Mouse (Mus musculus): Measurements from ENCODE around the gene Pdlim7. TPM values are rescaled to one million over a fixed set of nuclear protein-coding genes. Genes with fewer than 3 reads are reported as not detected.

Gene Pdlim7
- polyA plus RNA-seq, 1 experiment from 2014 or later = 229 TPM

DNA sequence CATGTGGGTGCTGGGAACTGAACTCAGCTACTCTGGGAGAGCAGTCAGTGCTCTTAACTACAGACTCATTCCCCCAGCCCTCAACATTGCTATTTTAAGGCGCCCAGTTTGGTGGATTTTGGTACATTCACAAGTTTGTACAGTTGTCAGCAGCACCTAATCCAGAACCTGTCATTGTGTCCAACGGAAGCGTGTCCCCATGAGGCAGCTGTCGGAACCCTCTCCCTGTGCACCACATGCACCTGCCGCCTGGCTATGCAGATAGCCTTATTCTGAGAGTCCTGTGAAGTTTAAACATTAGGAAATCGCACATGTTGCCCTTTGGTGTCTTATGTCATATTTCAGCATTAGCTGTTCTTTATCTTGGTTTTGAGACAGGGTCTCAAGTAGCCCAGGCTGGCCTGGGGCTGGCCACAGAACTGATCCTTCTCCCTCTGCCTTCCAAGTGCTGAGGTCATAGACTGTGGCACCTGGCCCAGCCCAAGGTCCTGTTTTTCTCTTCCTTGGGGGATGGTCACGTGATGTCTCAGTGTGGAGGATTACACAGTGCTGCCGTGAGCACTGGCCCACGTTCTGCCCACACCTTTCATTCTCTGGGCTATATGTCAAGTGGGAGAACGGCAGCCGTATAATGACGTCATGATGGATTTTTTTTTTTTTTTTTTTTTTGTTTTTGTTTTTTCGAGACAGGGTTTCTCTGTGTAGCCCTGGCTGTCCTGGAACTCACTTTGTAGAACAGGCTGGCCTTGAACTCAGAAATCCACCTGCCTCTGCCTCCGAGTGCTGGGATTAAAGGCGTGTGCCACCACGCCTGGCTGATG, 12.5 kb upstream of the Pdlim7 start:
- Histone ChIP-seq H3K4me1 (ENCODE audit: control insufficient read depth, insufficient read depth, low read length) (no peaks in the 10 kb centered on the region; the same call in 1 of the 2 replicates), H3K27ac (ENCODE audit: low read length) (no peak overlapping the region), H3K4me3 (ENCODE audit: low read length) (no peak overlapping the region), H3K4me2 (ENCODE audit: low read depth, low read length) (no peak overlapping the region), H3K36me3 (ENCODE audit: control insufficient read depth, insufficient read depth) (peaks cover 6% of the 10 kb centered on the region), H3K9ac (ENCODE audit: low read length) (no peak overlapping the region), H3K9me3 (replicated peaks; ENCODE audit: control insufficient read depth, low read length) (no peaks in the 10 kb centered on the region), H3K27me3 (ENCODE audit: control insufficient read depth, insufficient read depth, low read length) (no peaks in the 10 kb centered on the region)
- ATAC-seq (replicated peaks; ENCODE audit: extremely low read depth, insufficient read depth, low FRiP score) = no peak
- WGBS = 75% methylated on average over 16 of the region's 16 CpGs

DNA sequence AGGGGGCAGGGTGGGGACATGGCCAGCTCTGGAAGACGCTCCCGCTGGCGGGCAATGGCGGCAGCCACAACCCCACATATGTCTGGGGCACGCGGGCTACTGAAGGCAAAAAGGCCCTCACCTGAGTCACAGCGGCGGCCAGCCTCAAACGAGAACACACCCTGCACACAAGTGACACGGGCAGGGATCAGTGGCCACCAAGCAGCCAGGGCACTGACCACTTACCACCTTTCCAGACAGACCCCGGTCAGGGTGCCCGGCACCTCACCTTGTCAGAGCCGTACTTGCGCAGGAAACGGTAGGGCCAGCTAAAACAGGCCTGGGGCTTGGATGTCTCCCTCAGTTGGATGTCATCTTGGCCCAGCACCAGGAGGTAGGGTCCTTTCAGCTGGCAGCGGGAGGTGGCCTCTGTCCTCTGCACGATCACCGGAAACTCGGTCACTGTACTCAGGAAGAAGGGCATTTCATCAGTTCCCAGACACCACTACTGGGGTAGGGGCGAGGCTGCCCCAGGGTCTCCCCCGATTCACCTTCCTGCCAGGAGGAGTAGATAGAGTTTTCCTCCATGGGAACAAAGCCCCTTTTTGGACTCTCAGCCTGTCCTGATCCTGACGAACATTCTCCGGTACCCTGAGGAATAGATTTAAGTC, 10.6 kb upstream of the Pdlim7 start:
- no peak overlapping the region for H3K4me3 ChIP-seq (ENCODE audit: low read length)
- no peaks in the 10 kb centered on the region for H3K36me3 ChIP-seq (ENCODE audit: control insufficient read depth, insufficient read depth)
- H3K9ac ChIP-seq (ENCODE audit: low read length) = no peak overlapping the region
- H3K27me3 ChIP-seq (ENCODE audit: control insufficient read depth, insufficient read depth, low read length) = no peaks in the 10 kb centered on the region
- ATAC-seq (replicated peaks; ENCODE audit: extremely low read depth, insufficient read depth, low FRiP score) = no peak
- no peaks in the 10 kb centered on the region; the same call in 1 of the 2 replicates for H3K4me1 ChIP-seq (ENCODE audit: control insufficient read depth, insufficient read depth, low read length)
- H3K27ac ChIP-seq (ENCODE audit: low read length) = peak overlapping the region; percentile 80; the same call in 1 of the 2 replicates
- 81% methylated on average over 23 of the region's 23 CpGs for WGBS
- H3K4me2 ChIP-seq (ENCODE audit: low read depth, low read length) = no peak overlapping the region
- H3K9me3 ChIP-seq (replicated peaks; ENCODE audit: control insufficient read depth, low read length) = no peaks in the 10 kb centered on the region

DNA sequence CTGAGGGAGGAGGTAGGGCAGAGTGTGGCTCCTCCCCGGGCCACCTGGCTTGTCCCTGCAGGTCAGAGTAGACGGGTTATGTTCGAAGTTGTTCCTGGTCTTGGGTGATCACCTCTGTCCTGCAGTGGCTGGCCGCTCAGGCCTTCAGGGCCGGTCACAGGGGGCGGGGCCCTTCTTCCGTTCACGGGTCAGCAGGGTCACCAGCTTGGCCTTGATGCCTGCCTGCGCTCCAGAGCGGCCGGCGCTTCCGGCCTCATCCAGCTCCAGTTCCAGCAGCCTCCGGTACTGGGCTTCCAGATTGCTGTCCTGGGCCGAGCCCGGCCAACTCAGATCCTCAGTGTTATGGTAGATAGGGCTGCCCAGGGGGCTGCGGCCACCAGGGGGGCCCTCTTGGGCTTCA, 9.8 kb upstream of the Pdlim7 start:
- ATAC-seq (replicated peaks; ENCODE audit: extremely low read depth, insufficient read depth, low FRiP score) = peak; percentile 23; the same call in 1 of the 2 replicates
- H3K4me3 ChIP-seq (ENCODE audit: low read length) = no peak overlapping the region
- H3K9ac ChIP-seq (ENCODE audit: low read length) = no peak overlapping the region
- H3K27ac ChIP-seq (ENCODE audit: low read length) = peak overlapping the region; percentile 80
- no peaks in the 10 kb centered on the region; the same call in 1 of the 2 replicates for H3K4me1 ChIP-seq (ENCODE audit: control insufficient read depth, insufficient read depth, low read length)
- no peaks in the 10 kb centered on the region for H3K36me3 ChIP-seq (ENCODE audit: control insufficient read depth, insufficient read depth)
- H3K27me3 ChIP-seq (ENCODE audit: control insufficient read depth, insufficient read depth, low read length) = no peaks in the 10 kb centered on the region
- H3K4me2 ChIP-seq (ENCODE audit: low read depth, low read length) = no peak overlapping the region
- WGBS = 61% methylated on average over 17 of the region's 17 CpGs
- H3K9me3 ChIP-seq (replicated peaks; ENCODE audit: control insufficient read depth, low read length) = no peaks in the 10 kb centered on the region

DNA sequence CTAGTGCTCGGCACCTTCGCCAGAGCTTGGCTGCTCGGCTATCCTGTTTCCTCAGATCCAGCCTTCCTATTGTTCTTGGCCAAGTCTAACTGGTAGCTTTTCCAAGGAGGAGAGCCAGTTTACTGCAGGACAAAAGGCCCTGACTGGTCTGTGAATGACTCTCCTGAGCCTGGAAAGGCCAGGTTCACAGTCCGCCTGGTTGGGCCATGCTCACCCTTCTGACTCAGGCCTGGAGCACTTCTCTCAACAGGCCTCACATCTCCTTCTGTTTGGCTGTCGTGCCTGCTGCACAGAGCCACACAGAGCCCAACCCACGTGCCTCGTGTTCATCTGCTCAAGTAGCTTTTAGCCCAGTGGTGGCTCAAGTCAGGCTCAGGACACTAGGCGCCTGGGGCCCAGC, 9.3 kb upstream of the Pdlim7 start:
- Histone ChIP-seq H3K27ac (ENCODE audit: low read length) (peak overlapping the region; percentile 80), H3K4me1 (ENCODE audit: control insufficient read depth, insufficient read depth, low read length) (no peaks in the 10 kb centered on the region; the same call in 1 of the 2 replicates), H3K4me2 (ENCODE audit: low read depth, low read length) (no peak overlapping the region), H3K9me3 (replicated peaks; ENCODE audit: control insufficient read depth, low read length) (no peaks in the 10 kb centered on the region), H3K36me3 (ENCODE audit: control insufficient read depth, insufficient read depth) (no peaks in the 10 kb centered on the region), H3K9ac (ENCODE audit: low read length) (no peak overlapping the region), H3K4me3 (ENCODE audit: low read length) (no peak overlapping the region), H3K27me3 (ENCODE audit: control insufficient read depth, insufficient read depth, low read length) (peaks cover 3% of the 10 kb centered on the region; the same call in 1 of the 2 replicates)
- WGBS = 45% methylated on average over 8 of the region's 8 CpGs
- peak; percentile 28; the same call in 1 of the 2 replicates for ATAC-seq (replicated peaks; ENCODE audit: extremely low read depth, insufficient read depth, low FRiP score)

DNA sequence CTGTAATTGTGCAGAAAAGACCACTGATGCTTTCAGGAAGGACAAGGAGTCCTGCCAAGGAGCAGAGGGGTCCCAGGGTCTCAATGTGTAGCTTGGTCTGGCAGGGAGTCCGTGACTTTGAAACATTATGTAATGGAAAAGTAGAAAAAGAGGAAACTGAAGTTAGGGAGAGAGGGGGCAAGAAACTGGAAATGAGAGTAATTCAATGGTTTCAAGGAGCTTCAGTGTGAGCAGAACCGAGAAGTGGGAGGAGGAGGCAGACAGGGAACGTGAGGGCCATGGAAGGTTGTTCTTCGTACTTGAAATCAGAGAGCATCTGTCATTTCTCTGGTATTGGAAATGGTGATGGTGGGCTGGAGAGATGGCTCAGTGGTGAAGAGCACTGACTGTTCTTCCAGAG, 6.1 kb upstream of the Pdlim7 start:
- Histone ChIP-seq H3K36me3 (ENCODE audit: control insufficient read depth, insufficient read depth) (no peaks in the 10 kb centered on the region), H3K27me3 (ENCODE audit: control insufficient read depth, insufficient read depth, low read length) (peaks cover 15% of the 10 kb centered on the region), H3K4me3 (ENCODE audit: low read length) (no peak overlapping the region), H3K27ac (ENCODE audit: low read length) (no peak overlapping the region), H3K9ac (ENCODE audit: low read length) (no peak overlapping the region), H3K4me2 (ENCODE audit: low read depth, low read length) (no peak overlapping the region), H3K4me1 (ENCODE audit: control insufficient read depth, insufficient read depth, low read length) (no peaks in the 10 kb centered on the region; the same call in 1 of the 2 replicates), H3K9me3 (replicated peaks; ENCODE audit: control insufficient read depth, low read length) (no peaks in the 10 kb centered on the region)
- WGBS = 57% methylated on average over 4 of the region's 4 CpGs
- ATAC-seq (replicated peaks; ENCODE audit: extremely low read depth, insufficient read depth, low FRiP score) = no peak

DNA sequence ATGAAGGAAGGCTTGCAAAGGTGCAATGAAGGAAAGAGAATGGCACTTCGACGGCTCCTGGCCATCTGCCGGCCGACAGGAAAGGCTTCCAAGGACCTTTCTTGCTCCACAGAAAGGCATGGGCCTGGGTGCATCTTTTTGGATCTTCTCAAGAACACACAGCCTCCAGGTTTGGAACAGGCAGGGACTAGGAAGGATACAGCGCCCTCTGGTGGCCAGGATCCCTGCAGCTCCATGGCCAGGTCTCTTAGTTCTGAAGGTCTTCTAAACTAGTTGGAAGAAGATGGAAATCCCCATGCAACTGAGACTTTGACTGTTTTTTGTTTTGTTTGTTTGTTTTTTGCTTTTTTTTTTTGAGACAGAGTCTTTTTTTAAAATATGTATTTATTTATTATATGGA, 3.5 kb upstream of the Pdlim7 start:
- no peaks in the 10 kb centered on the region for H3K36me3 ChIP-seq (ENCODE audit: control insufficient read depth, insufficient read depth)
- H3K27ac ChIP-seq (ENCODE audit: low read length) = no peak overlapping the region
- 6% methylated on average over 5 of the region's 5 CpGs for WGBS
- no peaks in the 10 kb centered on the region for H3K9me3 ChIP-seq (replicated peaks; ENCODE audit: control insufficient read depth, low read length)
- no peak overlapping the region for H3K9ac ChIP-seq (ENCODE audit: low read length)
- ATAC-seq (replicated peaks; ENCODE audit: extremely low read depth, insufficient read depth, low FRiP score) = no peak
- H3K27me3 ChIP-seq (ENCODE audit: control insufficient read depth, insufficient read depth, low read length) = peaks cover 15% of the 10 kb centered on the region
- no peak overlapping the region for H3K4me3 ChIP-seq (ENCODE audit: low read length)
- H3K4me2 ChIP-seq (ENCODE audit: low read depth, low read length) = no peak overlapping the region
- peaks cover 4% of the 10 kb centered on the region for H3K4me1 ChIP-seq (ENCODE audit: control insufficient read depth, insufficient read depth, low read length)

DNA sequence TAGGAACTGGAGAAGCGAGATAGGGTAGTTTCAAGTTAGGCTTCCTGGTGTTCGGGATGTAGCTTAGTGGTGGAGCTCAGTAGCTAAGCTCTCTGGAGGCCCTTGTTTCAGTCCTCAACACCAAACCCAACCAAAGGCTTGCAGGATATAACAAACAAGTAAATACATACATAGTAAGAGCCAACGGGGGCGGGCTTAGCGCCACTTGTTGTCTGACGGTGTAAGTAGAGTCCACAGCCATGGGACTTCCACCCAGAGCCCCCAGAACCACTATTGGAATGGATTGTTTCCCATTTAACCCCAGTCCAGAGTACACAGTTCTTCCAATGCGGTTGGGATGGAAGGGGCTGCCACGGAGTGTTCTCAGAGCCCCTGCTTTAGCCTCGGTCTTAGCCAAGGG, 352 bp upstream of the Pdlim7 start:
- peaks cover 34% of the 10 kb centered on the region for H3K4me1 ChIP-seq (ENCODE audit: control insufficient read depth, insufficient read depth, low read length)
- no peak overlapping the region for H3K27ac ChIP-seq (ENCODE audit: low read length)
- no peak for ATAC-seq (replicated peaks; ENCODE audit: extremely low read depth, insufficient read depth, low FRiP score)
- WGBS = 36% methylated on average over 9 of the region's 9 CpGs
- no peaks in the 10 kb centered on the region for H3K9me3 ChIP-seq (replicated peaks; ENCODE audit: control insufficient read depth, low read length)
- H3K36me3 ChIP-seq (ENCODE audit: control insufficient read depth, insufficient read depth) = peaks cover 10% of the 10 kb centered on the region
- peak overlapping the region; percentile 84 for H3K4me2 ChIP-seq (ENCODE audit: low read depth, low read length)
- H3K4me3 ChIP-seq (ENCODE audit: low read length) = peak overlapping the region; percentile 82
- peak overlapping the region; percentile 90 for H3K9ac ChIP-seq (ENCODE audit: low read length)
- peaks cover 15% of the 10 kb centered on the region for H3K27me3 ChIP-seq (ENCODE audit: control insufficient read depth, insufficient read depth, low read length)

DNA sequence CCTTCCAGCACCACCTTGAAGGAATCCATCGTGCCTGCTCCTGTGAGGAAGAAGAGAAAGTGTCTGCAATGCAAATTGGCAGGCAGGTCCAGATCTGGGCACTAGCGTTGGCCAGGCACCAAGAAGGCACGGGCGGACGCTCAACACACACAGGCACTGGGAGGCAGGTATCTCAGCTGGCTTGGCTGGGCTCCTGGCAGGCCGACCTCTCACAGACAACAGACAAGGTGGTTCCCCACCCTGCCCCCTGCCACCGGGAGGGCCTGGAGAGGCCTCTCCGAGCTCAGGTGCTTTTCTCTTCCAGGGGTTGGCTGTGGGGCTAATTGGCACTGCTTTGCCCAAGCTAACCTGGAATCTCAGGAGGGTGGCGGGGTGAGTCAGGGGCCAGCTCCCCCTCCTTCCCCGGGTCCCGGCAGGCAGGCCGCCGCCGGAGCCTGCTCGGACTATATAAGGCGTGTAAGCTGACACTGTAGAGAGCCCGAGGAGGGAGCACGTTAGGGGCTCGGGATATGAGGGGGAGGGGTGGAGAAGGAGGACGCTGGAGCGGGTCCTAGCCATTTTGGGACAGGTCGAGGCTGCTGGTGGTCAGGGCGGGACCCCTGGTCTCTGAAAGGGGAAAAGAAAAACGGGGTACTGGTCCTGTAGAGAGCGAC, 971 bp downstream of the Pdlim7 start:
- Histone ChIP-seq H3K9ac (ENCODE audit: low read length) (peak overlapping the region; percentile 90), H3K4me3 (ENCODE audit: low read length) (peak overlapping the region; percentile 82), H3K9me3 (replicated peaks; ENCODE audit: control insufficient read depth, low read length) (no peaks in the 10 kb centered on the region), H3K27me3 (ENCODE audit: control insufficient read depth, insufficient read depth, low read length) (peaks cover 12% of the 10 kb centered on the region), H3K4me1 (ENCODE audit: control insufficient read depth, insufficient read depth, low read length) (peaks cover 34% of the 10 kb centered on the region), H3K4me2 (ENCODE audit: low read depth, low read length) (peak overlapping the region; percentile 84), H3K36me3 (ENCODE audit: control insufficient read depth, insufficient read depth) (peaks cover 21% of the 10 kb centered on the region), H3K27ac (ENCODE audit: low read length) (peak overlapping the region; percentile 94)
- peak; percentile 56 for ATAC-seq (replicated peaks; ENCODE audit: extremely low read depth, insufficient read depth, low FRiP score)
- WGBS = 2% methylated on average over 25 of the region's 25 CpGs

All from heart, embryonic 16.5 days (tissue).